Mouse (Mus musculus): Measurements from ENCODE around the gene Fnbp1.
A peak's percentile ranks its signal among the peaks of the same experiment; 100 is the strongest.

The Fnbp1 gene

DNA sequence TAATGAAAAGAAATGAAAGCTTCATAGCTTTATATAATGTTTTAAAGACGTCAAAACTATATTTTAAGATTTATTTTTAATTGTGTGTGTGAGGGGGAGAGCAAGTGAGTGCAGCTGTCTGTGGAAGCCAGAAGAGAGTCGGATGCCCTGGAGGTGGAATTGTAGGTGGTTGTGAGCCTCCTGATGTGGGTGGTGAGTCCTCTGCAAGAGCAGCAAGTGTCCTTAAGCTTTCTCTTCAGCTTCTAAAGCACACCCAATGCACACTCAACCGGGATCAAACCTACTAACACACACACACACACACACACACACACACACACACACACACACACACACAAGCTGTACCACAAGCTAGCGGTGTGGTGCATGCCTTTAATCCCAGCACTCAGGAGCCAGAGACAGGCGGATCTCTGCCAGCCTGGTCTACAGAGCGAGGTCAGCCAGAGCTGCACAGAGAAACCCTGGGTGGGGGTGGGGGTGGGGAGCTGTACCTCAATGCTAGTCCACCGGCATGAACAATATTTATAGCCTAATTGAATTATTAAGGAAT is 74.0 kb downstream of the Fnbp1 start:
- ATAC-seq (ENCODE audit: low TSS enrichment) = peak; percentile 42; the same call in 1 of the 2 replicates

DNA sequence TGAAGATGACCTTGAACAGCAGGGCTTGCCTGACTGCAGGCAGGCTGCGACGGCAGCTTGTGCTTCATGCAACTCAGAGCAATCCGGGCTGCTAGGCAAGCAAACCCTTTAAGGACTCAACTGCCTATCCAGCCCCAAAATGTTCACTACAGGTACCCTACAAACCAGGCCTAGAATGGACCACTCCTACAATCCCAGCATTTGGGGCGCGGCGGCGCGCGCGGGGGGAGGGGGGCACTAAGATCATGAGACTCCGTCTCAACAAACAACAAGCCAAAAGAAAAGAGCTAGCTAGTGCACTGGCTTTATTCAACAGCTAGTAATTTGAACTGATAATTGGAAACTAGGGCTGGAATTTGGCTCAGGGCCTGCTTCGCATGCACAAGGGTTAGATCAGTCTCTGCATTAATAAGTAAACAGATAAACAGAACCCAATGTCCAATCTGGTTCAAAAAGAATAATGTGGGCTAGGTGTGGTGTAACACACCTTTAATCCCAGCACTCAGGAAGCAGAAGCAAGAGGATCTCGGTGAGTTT is 74.7 kb downstream of the Fnbp1 start:
- no peak for ATAC-seq (ENCODE audit: low TSS enrichment)

DNA sequence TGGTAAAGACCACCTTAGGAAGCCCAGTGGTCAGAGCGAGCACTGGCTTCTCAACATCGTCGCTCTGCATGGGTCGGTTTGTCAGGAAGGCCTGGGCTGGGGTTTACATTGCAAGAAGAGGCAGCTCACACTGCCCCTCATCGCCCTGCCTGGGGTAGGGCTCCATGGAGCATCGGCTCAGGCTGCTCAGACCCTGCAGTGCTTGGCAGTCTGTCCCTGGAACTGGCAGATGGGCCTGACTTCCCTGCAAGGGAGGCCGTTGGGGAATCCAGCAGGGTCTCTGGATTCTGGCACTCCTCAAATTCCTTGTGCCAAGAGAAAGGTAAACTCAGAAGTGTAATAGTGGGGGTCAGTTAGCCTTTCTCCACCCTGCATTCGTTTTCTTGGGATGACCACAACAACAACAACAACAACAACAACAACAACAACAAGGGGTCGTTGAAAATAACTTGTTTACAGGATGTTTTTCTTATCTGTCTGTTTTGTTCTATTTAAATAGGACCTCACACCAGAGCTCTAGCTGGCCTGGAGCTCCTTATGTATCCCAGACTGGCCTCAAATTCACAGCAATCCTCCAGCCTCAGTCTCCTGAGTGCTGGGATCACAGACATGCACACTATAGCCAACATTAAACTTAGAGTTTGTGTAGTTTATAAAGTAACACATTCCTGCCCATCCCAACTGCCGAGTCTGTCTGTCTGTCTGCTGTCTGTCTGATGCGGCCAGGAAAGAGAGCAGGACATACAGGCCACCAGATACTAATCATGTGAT is 75.6 kb downstream of the Fnbp1 start:
- no peak for ATAC-seq (ENCODE audit: low TSS enrichment)

DNA sequence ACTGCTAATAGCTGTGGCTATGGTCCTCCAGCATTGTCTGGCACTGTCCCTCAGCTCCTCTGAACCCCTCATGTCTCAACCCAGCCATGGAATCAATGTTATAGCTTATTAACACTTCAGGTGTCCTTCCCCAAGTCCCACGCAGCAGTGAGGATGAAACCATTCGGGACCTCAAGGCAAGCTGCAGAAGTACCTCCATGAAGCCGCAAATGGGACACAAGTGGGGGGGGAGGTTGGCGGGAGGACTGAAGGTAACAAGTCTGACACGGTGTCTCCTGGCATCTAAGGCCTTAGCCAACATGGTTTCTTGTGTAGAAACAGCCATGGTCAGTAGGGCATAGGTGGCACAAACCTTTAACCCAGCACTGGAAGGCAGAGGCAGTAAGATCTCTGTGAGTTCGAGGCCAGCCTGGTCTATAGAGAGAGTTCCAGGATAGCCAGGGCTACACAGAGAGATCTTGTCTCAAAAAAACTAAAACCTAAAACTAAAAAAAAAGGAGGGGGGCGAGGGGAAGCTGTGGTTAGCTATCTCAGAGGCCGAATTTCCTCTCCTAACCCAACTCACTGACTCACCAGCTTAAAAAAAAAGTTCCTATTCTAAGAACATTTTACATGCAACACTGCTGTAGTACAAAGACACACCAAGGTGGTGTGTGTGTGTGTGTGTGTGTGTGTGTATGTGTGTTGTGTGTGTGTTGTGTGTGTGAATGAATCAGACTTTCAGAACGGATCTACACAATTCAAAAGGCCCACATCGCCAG is 79.8 kb downstream of the Fnbp1 start:
- no peak for ATAC-seq (ENCODE audit: low TSS enrichment)

DNA sequence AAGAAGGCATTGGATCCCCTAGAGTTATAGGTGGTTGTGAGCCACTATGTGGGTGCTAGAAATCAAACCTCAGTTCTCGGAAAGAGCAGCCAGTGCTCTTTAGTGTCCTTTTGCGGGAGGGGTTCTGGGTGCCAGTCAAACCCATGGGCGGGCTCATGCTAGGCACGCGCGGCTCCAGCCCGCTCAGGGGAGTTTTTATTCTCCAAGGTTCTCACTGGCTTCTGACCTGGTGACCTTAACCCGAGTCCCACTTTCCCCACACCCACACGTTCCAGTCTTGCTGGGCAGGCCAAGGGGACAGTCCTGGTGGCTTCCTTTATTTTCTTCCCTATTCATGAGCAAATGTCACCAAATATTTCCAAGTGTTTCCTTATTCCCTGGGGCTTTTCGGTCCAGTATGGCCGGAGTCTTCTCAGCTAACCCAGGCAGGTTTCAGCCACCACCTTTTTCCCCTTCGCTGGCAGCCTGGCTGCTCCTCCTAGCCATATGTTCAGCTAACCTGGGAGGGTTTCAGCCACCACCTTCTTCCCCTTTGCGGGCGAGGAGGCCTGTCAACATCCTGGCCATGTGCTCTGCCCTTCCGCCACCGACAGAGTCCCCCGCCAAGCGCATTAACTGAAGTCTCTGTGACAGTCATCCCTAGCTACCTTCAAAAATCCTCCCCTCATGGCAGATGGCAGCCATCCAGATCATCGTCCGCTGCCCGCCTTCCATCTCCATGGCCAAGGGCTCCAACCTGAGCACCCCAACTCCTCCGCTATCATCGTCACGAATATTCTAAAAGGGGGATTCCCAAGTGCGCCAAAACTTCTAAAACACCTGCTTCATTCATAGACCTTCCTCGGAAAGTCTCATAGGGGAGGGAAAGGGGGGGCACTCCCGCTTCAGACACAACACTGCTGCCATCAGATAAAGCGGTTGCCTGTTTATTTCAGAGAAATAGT is 80.7 kb downstream of the Fnbp1 start:
- ATAC-seq (ENCODE audit: low TSS enrichment) = no peak

DNA sequence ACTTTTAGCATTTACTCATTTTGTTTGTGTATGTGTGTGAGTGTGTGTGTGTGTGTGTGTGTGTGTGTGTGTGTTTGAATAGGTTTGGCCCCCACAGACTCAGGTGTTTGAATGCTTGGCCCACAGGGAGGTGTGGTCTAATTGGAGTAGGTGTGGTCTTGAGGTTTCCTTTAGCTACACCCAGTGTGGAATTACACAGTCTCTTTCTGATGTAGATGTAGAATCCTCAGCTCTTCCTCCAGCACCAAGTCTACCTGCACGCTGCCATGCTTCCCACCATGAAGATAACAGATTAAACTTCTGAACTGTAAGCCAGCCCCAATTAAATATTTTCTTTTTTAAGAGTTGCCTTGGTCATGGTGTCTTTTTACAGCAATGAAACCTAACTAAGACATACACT is 81.5 kb downstream of the Fnbp1 start:
- ATAC-seq (ENCODE audit: low TSS enrichment) = no peak

DNA sequence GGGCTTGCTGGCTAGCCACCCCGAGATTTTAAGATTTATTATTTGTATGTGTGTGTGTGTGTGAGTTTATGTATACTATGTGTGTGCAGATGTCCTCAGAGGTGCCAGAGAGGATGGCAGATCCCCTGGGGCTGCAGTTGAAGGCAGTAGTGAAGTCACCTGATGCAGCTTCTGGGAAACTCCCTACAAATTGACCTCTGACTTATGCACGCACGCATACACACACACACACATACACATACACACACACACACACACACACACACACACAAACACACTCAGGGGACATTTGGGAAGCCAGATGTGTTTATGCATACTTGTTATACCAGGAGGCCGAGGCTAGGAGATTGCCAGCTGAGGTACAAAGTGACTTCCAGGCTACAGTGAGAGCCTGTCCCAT is 83.4 kb downstream of the Fnbp1 start:
- ATAC-seq (ENCODE audit: low TSS enrichment) = no peak

DNA sequence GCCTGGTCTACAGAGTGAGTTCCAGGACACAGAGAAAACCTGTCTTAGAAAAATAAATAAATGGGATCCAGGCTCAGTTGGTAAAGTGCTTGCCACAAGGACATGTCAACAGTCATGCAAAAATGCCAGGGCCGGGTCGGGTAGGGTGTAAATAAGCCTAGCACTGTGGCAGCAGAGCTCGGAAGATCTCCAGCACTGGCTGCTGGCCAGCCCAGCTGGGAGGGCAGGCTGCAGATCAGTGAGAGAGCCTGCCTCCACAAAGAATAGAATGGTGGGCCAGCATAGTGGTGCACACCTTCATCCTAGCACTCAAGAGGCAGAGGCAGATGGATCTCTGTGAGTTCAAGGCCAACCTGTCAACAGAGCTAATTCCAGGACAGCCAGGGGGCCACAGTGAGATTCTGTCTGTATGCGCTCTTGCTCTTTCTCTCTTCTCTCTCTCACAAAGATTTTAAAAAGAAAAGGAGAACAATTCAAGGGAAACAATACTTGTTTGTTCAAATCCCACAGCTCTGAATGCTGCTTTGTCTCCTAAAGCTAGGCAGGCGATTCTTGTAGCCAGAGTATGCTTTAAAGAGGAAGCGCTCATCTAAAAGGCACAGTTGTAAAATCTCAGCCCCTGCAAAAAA is 84.1 kb downstream of the Fnbp1 start:
- peak; percentile 38; the same call in 1 of the 2 replicates for ATAC-seq (ENCODE audit: low TSS enrichment)

DNA sequence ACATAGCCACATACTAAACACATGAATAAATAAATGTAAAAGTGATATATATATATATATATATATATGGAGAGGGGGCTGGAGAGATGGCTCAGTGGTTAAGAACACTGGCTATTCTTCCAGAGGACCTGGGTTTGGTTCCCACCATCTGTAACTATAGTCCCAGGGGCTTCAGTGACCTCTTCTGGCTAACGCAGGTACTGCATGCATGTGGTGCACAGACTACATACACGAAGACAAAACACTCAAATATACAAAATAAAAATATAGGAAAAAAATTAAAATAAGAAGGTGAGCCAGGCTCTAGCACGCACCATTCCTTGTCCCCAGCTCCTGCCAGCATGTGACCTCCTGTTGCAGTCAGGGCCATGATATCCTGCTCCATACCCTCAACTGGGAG is 85.7 kb downstream of the Fnbp1 start:
- no peak for ATAC-seq (ENCODE audit: low TSS enrichment)

DNA sequence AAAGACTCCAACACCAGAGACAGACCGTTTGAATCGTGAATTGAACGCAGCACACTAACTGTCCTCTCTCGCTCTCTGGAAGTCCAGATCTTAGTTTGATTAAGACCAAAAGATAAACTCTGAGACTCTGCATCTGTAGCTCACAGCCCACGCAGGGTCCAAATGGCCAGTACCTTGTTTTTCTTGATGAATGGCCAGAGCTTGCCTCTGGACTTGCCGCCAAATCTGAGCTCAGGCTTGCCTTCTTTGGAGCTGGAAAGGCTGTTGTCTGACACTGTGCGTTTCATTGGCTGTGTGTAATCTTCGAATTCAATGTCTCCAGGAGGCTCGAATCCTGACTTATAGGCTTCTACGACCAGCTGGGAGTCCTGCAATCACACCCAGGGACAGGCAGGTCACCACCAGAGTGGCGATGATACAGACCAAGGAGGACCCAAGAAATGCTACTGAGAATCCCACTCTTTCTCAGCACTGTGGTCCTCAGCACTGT is 87.9 kb downstream of the Fnbp1 start:
- ATAC-seq (ENCODE audit: low TSS enrichment) = no peak

DNA sequence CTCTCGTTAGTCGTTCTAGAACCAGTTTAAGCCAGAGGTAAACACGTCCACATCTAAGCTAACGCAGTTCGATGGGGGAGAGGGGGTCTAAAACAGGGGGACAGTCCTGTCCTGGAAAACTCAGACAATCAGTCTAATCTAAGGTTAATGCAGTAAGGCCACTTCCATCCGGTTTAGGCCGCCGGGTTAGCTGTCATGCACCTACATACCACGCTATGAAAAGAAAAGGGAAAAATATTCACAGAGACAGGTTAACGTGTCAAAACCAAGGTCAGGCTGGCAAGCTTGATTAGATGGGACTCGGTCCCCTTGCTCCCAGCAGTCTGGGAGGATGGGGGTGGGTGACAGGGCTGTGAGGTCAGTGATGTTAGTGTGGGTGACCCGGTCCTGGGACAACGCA is 88.4 kb downstream of the Fnbp1 start:
- no peak for ATAC-seq (ENCODE audit: low TSS enrichment)

DNA sequence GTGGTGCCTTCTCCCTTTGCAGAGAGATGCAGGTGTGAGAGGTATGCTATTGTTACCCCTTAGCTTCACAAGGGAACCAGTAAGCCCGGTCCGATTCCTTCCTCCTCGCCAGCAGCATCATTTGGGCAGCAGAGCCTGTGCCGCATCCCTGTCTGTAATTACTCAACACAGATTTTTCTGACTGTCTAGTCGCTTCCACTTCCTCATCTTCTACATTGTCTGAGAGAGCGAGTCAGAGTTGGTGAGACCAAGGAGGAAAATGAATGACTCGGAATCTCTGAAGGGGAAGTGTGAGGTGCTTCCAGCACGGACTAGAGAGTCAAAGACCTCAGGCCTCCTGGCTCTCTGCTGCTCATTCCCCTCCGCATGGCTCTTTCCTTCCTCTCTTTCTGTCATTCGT is 89.4 kb downstream of the Fnbp1 start:
- no peak for ATAC-seq (ENCODE audit: low TSS enrichment)

DNA sequence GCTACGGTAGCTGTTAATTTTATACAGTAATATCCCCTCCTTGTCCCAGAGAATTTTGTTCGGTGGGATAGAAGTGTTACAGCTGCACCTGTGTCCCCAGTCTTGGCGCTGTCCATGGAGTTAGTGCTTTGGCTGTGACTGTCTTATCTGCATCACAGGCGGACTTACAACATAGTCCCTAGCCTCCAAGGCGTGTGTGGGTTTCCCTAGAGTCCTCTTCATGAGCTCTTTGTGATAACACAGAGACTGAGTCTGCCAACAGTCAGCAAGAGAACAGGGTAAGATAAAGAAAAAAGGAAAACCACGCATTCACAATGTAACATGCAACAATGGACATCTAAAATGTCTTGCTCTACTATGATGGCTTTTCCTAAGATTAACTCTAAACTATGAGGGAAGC is 93.8 kb downstream of the Fnbp1 start:
- ATAC-seq (ENCODE audit: low TSS enrichment) = no peak

DNA sequence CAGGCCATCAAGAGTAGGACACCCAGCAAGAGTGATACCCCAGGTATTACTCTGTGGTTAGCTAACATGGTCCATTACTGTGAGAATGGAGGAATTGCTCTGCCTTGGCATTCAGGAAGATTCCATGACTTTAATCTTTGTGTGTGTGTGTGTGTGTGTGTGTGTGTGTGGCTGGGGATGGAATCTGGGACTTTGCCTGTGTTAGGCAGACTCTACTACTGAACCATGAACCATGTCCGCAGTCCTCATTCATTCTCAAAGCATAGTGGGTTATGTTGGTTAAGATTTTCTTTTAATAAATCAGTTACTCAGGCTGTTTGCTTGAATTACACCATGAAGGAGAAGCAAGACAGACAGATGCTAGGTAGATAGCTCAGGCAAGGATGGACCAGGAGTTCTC is 98.0 kb downstream of the Fnbp1 start:
- ATAC-seq (ENCODE audit: low TSS enrichment) = no peak

DNA sequence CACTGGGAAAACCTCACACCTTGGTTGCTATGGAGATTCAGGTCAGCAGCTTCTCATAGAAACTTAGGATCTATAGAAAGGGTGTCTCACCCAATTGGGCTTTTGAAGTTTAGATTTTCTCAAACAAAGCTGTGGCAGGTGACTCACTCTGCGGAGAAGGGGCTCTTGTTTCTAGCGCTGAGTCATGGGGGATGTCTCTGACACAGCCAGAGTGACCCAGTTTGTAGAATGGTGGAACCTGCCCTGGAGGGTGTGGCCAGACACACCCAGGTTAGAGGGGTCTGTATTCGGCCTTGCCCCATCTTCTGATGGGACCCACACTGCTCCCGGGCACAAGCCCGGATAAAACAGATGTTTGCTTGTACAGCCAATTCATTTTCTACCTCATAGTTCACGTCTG is 98.9 kb downstream of the Fnbp1 start:
- ATAC-seq (ENCODE audit: low TSS enrichment) = no peak

DNA sequence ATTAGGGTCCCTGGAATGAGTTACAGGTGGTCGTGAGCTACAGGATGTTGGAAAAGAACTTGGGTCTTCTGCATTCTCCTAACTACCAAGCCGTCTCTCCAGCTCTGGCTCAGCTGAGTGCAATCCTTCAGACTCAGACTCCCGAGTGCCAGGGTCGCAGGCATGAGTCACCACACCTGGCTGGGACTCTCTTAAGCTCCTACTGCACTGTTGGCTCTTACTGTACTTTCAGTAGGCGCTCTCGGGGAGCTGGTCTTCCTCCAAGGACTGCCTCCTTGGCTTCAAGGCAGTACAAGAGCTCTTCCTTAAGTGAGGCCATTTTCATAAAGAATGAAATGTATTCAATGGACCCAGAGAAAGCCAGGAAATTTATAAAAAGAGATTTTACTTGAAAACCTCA is 100.4 kb downstream of the Fnbp1 start:
- ATAC-seq (ENCODE audit: low TSS enrichment) = peak; percentile 65; the same call in 1 of the 2 replicates

DNA sequence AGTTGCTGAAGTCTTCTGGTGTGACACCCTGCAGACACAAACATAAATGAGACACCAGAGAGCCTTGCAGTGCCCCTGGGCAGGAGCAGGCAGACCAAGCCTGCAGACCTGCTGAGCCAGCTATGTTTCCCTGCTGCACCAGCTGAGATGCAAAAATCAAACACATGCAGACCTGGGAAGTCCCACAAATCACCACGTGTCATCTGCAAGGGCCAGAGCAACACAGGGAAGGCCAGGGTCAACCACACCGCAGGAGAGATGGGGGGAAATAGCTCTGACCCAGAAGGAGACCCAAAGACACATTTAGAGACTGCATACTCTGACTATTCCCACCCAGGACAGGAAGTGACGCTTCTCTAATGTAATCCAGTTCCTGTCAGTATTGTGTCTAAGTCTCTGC is 101.3 kb downstream of the Fnbp1 start:
- ATAC-seq (ENCODE audit: low TSS enrichment) = no peak

DNA sequence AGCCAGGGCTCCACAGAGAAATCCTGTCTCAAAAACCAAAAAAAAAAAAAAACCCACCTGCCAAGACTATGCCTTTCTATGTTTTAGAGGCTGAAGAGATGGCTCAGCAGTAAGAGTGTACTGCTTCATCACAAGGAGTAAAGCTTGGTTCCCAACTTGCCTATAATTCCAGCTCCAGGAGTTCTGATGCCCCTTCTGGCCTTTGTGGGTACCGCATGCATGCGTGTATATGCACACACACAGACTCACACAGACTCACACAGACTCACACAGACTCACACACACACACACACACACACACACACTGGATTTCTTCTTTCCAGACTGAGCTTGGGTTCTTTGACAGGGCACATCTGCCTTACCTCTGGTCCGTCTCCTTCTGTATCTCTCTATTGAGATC is 101.8 kb downstream of the Fnbp1 start:
- no peak for ATAC-seq (ENCODE audit: low TSS enrichment)

DNA sequence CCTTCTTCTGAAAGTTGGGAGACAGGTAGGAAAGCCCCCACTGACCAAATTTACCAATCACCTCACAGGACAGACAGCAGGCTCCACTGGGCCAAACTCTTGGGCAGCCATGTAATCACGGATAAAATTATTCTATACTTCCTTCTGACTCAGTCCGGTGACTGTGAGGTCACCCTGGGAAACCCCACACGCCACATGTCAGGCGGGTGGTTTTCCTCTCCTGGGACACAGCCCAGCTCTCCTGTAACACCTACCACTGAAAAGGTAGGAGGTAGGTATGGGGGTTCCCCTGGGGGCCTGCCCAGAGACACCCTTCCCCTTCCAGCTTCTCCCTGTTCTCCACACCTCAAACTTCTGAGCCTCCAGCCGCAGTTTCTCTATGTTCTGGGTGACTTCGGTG is 105.0 kb downstream of the Fnbp1 start:
- no peak for ATAC-seq (ENCODE audit: low TSS enrichment)

DNA sequence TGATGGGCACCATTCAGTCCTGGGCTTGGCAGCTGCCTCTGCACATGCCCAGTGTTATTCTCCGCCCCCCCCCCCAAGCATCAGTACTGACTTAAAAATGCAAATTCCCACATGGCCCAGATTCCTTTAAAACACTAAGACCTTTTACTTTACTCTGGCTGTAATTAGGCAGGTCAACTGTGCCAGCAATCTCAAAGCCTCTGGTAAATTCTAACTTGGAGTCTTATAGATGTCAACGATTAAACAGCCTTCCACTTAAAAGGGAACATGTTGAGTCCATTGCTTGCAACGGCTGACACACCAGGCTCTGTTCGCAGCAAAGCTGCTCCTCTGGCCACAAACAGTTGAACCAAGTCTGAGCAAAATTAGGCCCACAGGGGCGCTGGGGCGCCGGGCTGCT is 109.8 kb downstream of the Fnbp1 start:
- ATAC-seq (ENCODE audit: low TSS enrichment) = no peak

DNA sequence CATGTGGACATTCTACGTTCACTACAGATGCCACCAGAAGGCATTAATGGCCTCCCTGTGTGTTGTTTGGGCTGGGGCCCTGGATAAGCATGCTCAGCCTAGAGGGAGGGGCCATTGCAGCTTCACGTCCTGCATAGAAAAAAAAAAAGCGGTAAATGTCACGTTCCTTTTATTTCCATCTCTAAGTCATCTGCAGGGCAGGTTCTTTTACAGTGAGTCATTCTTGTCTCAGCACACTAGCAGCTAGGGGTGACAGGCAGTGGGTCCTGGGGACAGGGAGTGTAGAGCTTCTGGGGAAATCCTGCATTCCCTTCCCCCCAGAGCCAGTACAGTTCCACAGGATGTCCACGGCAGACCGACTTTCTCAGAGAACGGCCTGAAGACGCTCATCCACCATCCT is 115.2 kb downstream of the Fnbp1 start:
- ATAC-seq (ENCODE audit: low TSS enrichment) = no peak

Measured in frontal cortex, adult (tissue).